Mouse (Mus musculus): ENCODE results near the gene Gm17428.

- TF ChIP-seq CTCF (IDR thresholded peaks at IDR 0.05) (no peak), EP300 (IDR thresholded peaks at IDR 0.05) (no peak)
These were observed 43.7 kb downstream of the Gm17428 start for GRCm38 (mm10) chr14:55020394-55020793.
